ENCODE assay signal across 13 mouse cellular contexts in the genomic region with DNA sequence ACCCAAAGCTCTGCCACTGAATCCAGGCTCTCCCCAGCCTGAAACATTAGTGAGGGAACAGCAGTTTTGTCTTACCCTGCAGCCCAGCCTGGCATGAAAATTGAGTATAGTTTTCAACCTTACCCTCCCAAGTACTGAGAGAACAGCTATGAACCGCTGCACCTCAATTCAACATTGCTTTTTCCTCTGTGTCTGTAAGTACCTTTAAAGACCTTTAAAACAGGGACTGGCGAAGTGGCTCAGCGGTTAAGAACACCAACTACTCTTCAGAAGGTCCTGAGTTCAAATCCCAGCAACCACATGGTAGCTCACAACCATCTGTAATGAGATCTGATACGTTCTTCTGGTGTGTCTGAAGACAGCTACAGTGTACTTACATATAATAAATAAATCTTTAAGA. TPM values are rescaled to one million over a fixed set of nuclear protein-coding genes. Genes with fewer than 3 reads are reported as not detected.
DNase-seq lines count a peak whose midpoint lies in the region; ATAC-seq and TF ChIP-seq lines count a peak whose summit lies in the region.
"Had no signal": no experiment of that assay in that cellular context is flagged by ENCODE, and none has a peak within 500 bp of the region (broad histone marks: within the 10 kb centered on the region; RNA-seq: fewer than 3 reads in every experiment).

No protein-coding gene starts in this region.

- WGBS in heart, embryonic 15.5 days = 85% methylated on average over 4 of the region's 4 CpGs
- WGBS in midbrain, embryonic 15.5 days = 84% methylated on average over 4 of the region's 4 CpGs
- 91% methylated on average over 4 of the region's 4 CpGs for WGBS in midbrain, postnatal 0 days
- 85% methylated on average over 4 of the region's 4 CpGs for WGBS in intestine, embryonic 15.5 days
- 86% methylated on average over 4 of the region's 4 CpGs for whole genome bisulfite sequencing in neural tube, embryonic 15.5 days

- H3K36me3 ChIP-seq in heart, embryonic 15.5 days = peaks cover 11% of the 10 kb centered on the region
- no peaks in the 10 kb centered on the region for H3K36me3 ChIP-seq in midbrain, embryonic 15.5 days (replicated peaks)
- H3K36me3 ChIP-seq in midbrain, postnatal 0 days (ENCODE audit: insufficient read depth, low read length) = no peaks in the 10 kb centered on the region
- H3K36me3 ChIP-seq in intestine, embryonic 15.5 days = no peaks in the 10 kb centered on the region
- no peaks in the 10 kb centered on the region; the same call in 1 of the 2 replicates for H3K36me3 ChIP-seq in neural tube, embryonic 15.5 days

- H3K9me3 ChIP-seq in heart, embryonic 15.5 days (replicated peaks) = no peaks in the 10 kb centered on the region
- no peaks in the 10 kb centered on the region for H3K9me3 ChIP-seq in midbrain, embryonic 15.5 days
- H3K9me3 ChIP-seq in midbrain, postnatal 0 days (ENCODE audit: low read length) = no peaks in the 10 kb centered on the region
- H3K9me3 ChIP-seq in intestine, embryonic 15.5 days = no peaks in the 10 kb centered on the region
- no peaks in the 10 kb centered on the region for H3K9me3 ChIP-seq in neural tube, embryonic 15.5 days (replicated peaks)

- 0 out of 2 replicates have a peak, but pooled peaks cover under 1% of the 10 kb centered on the region for H3K4me1 ChIP-seq in heart, embryonic 15.5 days (replicated peaks)
- peaks cover 4% of the 10 kb centered on the region for H3K4me1 ChIP-seq in midbrain, embryonic 15.5 days
- no peaks in the 10 kb centered on the region for H3K4me1 ChIP-seq in midbrain, postnatal 0 days (ENCODE audit: insufficient read depth, low read length)
- no peaks in the 10 kb centered on the region for H3K4me1 ChIP-seq in intestine, embryonic 15.5 days (replicated peaks)
- H3K4me1 ChIP-seq in neural tube, embryonic 15.5 days = peaks cover 8% of the 10 kb centered on the region

- H3K4me2 ChIP-seq in heart, embryonic 15.5 days = peak overlapping the region; percentile 52
- H3K4me2 ChIP-seq in midbrain, embryonic 15.5 days = peak overlapping the region; percentile 46; the same call in 1 of the 2 replicates
- H3K4me2 ChIP-seq in midbrain, postnatal 0 days (ENCODE audit: low read depth, low read length, poor library complexity, severe bottlenecking) = no peak overlapping the region
- H3K4me2 ChIP-seq in intestine, embryonic 15.5 days (replicated peaks) = 0 out of 2 replicates have a peak overlapping the region, but pooled peaks have one; percentile 19
- 0 out of 2 replicates have a peak overlapping the region, but pooled peaks have one; percentile 48 for H3K4me2 ChIP-seq in neural tube, embryonic 15.5 days

- no peak for TF ChIP-seq CTCF in midbrain, postnatal 0 days (IDR thresholded peaks at IDR 0.05)

- ATAC-seq in heart, embryonic 15.5 days (replicated peaks; ENCODE audit: insufficient number of reproducible peaks, insufficient read depth, low FRiP score, low read depth) = no peak
- no peak for ATAC-seq in midbrain, embryonic 15.5 days (replicated peaks)
- ATAC-seq in midbrain, postnatal 0 days (ENCODE audit: low FRiP score) = no peak
- no peak for ATAC-seq in intestine, embryonic 15.5 days
- no peak for ATAC-seq in neural tube, embryonic 15.5 days (ENCODE audit: low FRiP score)
- ATAC-seq: forebrain, postnatal 0 days had no signal

- no peak overlapping the region for H3K27ac ChIP-seq in heart, embryonic 15.5 days
- H3K27ac ChIP-seq in midbrain, embryonic 15.5 days = no peak overlapping the region
- no peak overlapping the region for H3K27ac ChIP-seq in midbrain, postnatal 0 days (ENCODE audit: low read depth, low read length)
- no peak overlapping the region for H3K27ac ChIP-seq in intestine, embryonic 15.5 days
- no peak overlapping the region for H3K27ac ChIP-seq in neural tube, embryonic 15.5 days (replicated peaks)

- no peaks in the 10 kb centered on the region for H3K27me3 ChIP-seq in heart, embryonic 15.5 days
- H3K27me3 ChIP-seq in midbrain, embryonic 15.5 days (replicated peaks) = no peaks in the 10 kb centered on the region
- no peaks in the 10 kb centered on the region for H3K27me3 ChIP-seq in midbrain, postnatal 0 days (ENCODE audit: insufficient read depth, low read length)
- no peaks in the 10 kb centered on the region for H3K27me3 ChIP-seq in intestine, embryonic 15.5 days (replicated peaks)
- no peaks in the 10 kb centered on the region for H3K27me3 ChIP-seq in neural tube, embryonic 15.5 days (replicated peaks)

- no peak overlapping the region for H3K9ac ChIP-seq in heart, embryonic 15.5 days
- H3K9ac ChIP-seq in midbrain, embryonic 15.5 days = no peak overlapping the region
- no peak overlapping the region for H3K9ac ChIP-seq in midbrain, postnatal 0 days (replicated peaks; ENCODE audit: low read length, poor library complexity, severe bottlenecking)
- no peak overlapping the region for H3K9ac ChIP-seq in intestine, embryonic 15.5 days
- no peak overlapping the region for H3K9ac ChIP-seq in neural tube, embryonic 15.5 days (replicated peaks)
- H3K9ac ChIP-seq: forebrain, postnatal 0 days had no signal

- H3K4me3 ChIP-seq in heart, embryonic 15.5 days = peak overlapping the region; percentile 38
- no peak overlapping the region for H3K4me3 ChIP-seq in midbrain, embryonic 15.5 days
- H3K4me3 ChIP-seq in midbrain, postnatal 0 days (ENCODE audit: low read depth, low read length) = no peak overlapping the region
- H3K4me3 ChIP-seq in intestine, embryonic 15.5 days (replicated peaks) = no peak overlapping the region
- no peak overlapping the region for H3K4me3 ChIP-seq in neural tube, embryonic 15.5 days (replicated peaks)

- DNase-seq in heart, postnatal 4 days = no peak
- no peak for DNase-seq in midbrain, postnatal 0 days (ENCODE audit: low spot score)
- DNase-seq in spleen, adult 12 weeks (ENCODE audit: low spot score) = no peak
- DNase-seq in thymus, postnatal 14 days = no peak
- DNase-seq: adrenal gland, postnatal 14 days; cerebellum, postnatal 36 days; forebrain, postnatal 0 days; kidney, postnatal 25 days; left cerebral cortex, postnatal 4 days had no signal

RNA-seq across cellular contexts. Expression of a gene that starts 2.0 kb away (rescaled TPM):
- polyA plus RNA-seq in heart, embryonic 15.5 days (2015; fragmentation: Nextera tagmentation; extraction: Ambion mirVana) = 728 and 1,044 TPM in 2 replicates
- 1,000 to 10,000 TPM; 1,187 to 1,211 TPM for total RNA-seq in heart, postnatal 4 days (2021)
- 354 and 372 TPM in 2 replicates for polyA plus RNA-seq in midbrain, embryonic 15.5 days (2015; fragmentation: Nextera tagmentation; extraction: Ambion mirVana)
- 205 and 219 TPM in 2 replicates for total RNA-seq in midbrain, postnatal 0 days (2014; rRNA removed)
- polyA plus RNA-seq in midbrain, postnatal 0 days (2015; fragmentation: Nextera tagmentation; extraction: Ambion mirVana) = 481 and 513 TPM in 2 replicates
- 527 and 534 TPM in 2 replicates for polyA plus RNA-seq in intestine, embryonic 15.5 days (2015; fragmentation: Nextera tagmentation; extraction: Ambion mirVana)
- polyA plus RNA-seq in neural tube, embryonic 15.5 days (2015; fragmentation: Nextera tagmentation; extraction: Ambion mirVana) = 449 and 530 TPM in 2 replicates

RNA-seq across cellular contexts. Expression of a gene that starts 5.8 kb away (rescaled TPM):
- polyA plus RNA-seq in heart, embryonic 15.5 days (2015; fragmentation: Nextera tagmentation; extraction: Ambion mirVana) = 46.0 and 47.8 TPM in 2 replicates
- total RNA-seq in heart, postnatal 4 days (2021) = 10 to 100 TPM; 44.6 to 44.7 TPM
- polyA plus RNA-seq in midbrain, embryonic 15.5 days (2015; fragmentation: Nextera tagmentation; extraction: Ambion mirVana) = 19.0 and 19.4 TPM in 2 replicates
- total RNA-seq in midbrain, postnatal 0 days (2014; rRNA removed) = 16.5 and 23.6 TPM in 2 replicates
- polyA plus RNA-seq in midbrain, postnatal 0 days (2015; fragmentation: Nextera tagmentation; extraction: Ambion mirVana) = 14.5 and 14.8 TPM in 2 replicates
- 78.8 and 81.5 TPM in 2 replicates for polyA plus RNA-seq in intestine, embryonic 15.5 days (2015; fragmentation: Nextera tagmentation; extraction: Ambion mirVana)
- 20.0 and 28.4 TPM in 2 replicates for polyA plus RNA-seq in neural tube, embryonic 15.5 days (2015; fragmentation: Nextera tagmentation; extraction: Ambion mirVana)

RNA-seq across cellular contexts. Expression of a gene that starts 9.6 kb away (rescaled TPM):
- polyA plus RNA-seq in heart, embryonic 15.5 days (2015; fragmentation: Nextera tagmentation; extraction: Ambion mirVana) = 10.6 and 12.6 TPM in 2 replicates
- total RNA-seq in heart, postnatal 4 days (2021) = 10 to 100 TPM; 13.1 to 15.0 TPM
- 15.0 and 16.3 TPM in 2 replicates for polyA plus RNA-seq in midbrain, embryonic 15.5 days (2015; fragmentation: Nextera tagmentation; extraction: Ambion mirVana)
- total RNA-seq in midbrain, postnatal 0 days (2014; rRNA removed) = 10.0 and 12.2 TPM in 2 replicates
- 6.8 and 7.0 TPM in 2 replicates for polyA plus RNA-seq in midbrain, postnatal 0 days (2015; fragmentation: Nextera tagmentation; extraction: Ambion mirVana)
- 20.5 and 21.2 TPM in 2 replicates for polyA plus RNA-seq in intestine, embryonic 15.5 days (2015; fragmentation: Nextera tagmentation; extraction: Ambion mirVana)
- 9.5 and 11.8 TPM in 2 replicates for polyA plus RNA-seq in neural tube, embryonic 15.5 days (2015; fragmentation: Nextera tagmentation; extraction: Ambion mirVana)
